Mouse (Mus musculus) neural tube, embryonic 10.5 days (tissue): ENCODE measurements around the gene Prokr1.
"Not testable (repeated sequence)": the region's sequence is repeated elsewhere in the genome, so short reads cannot be mapped to it uniquely, and the experiment has no call there.

Experiments
- DNase-seq: peaks from one replicate; pipeline ENCODE4 v3.0.0-alpha.2; 2017; ENCODE audit warnings: low spot score; ENCODE audit errors: extremely low spot score

The Prokr1 gene

DNA sequence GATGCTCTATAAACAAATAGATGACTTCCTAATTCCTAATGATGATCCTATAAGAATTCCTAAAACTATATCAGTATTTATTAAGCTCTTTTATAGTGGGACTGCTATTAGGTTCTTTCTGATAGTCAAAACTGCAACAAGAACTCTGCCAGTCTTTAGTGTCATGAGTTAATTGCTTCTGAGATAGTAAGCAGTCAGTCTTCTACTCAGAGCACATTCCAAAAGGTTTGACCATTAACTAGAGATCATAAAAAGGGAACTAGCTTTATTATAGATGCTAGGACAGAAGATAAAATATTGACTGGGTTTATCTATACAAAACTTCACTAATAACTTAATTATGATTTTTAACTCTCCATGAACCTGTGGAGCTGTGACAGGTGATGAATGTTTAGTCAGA lies 18.7 kb downstream of the Prokr1 start:
- not testable (repeated sequence) for DNase-seq

DNA sequence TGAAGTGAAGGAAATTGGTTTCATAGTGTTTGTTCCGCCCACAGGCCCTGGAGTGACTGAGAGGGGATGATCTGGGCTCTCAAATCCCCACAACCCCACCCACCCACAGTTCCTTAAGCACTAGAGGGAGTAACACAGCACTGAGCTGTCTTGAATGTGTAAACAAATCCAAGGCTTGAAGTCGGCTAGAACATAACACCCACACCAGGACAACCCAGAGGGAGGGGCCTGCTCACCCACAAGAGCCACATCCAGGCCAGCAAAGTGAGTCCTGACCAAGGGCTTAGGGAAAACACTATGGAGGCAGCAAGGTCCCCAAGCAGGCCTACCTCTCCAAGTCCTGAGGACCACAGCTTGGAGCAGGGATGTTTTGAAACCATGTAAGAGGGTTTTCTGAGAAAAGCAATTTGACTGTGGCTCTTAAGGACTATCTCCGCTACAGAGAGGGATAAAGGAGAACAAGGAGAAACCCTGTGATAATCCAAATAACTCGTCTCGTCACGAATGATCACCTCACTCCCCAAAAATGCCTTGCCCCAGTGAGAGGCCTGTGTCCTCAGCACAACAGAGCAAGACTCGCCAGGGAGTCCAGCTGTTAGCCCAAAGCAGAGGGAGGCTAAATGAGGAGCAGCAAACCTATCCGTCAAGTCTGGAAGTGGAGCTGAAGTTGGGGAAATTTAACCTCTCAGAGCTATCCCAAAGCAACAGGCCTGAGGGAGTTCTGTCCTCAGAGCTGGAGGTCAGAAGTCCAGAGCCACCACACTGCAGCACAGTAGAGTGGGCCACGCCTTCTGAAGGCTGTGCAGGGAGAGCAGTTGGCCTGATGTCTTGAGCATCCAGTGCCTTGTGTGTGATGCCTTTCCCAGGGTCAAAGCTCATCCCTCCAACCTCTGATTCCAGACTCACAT lies 22.6 kb downstream of the Prokr1 start:
- no peak for DNase-seq

DNA sequence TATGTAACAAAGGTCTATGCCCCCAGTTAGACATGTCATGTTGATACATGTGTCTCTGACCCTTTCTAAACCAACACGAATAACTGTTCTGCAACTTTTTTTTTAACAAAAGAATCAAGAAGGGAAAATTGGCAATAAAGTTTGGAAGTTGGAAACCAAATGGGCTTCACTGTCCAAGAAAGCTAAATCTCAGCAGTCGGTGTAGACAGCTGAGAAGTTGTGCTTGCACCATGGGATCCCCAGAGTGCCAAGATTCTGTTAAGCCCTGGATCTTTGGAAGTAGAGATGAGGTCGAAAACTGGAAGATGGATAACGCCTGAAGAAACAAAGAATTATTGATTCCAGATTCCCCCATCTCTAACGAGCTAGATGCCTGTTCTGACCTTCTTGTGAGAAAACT lies 25.4 kb downstream of the Prokr1 start:
- DNase-seq: no peak

DNA sequence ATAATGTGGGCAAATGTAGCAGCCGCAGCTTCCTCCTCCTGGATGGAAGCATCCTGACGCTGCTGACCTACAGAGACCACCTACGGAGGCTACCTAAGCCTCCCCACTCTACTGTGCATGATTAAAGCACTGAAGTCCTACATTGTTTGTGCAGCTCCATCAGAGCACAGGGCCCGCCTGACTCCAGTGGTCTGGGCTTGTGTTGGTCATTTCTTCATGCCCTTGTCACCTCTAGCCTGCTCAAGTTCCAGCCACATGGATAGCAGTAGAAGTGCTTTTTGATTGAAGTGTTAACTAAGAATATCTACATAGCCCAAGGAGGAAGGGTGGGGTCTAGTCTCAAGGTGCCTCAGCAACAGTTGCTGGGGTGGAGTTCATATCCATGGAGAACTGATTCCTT lies 26.2 kb downstream of the Prokr1 start:
- no peak for DNase-seq

DNA sequence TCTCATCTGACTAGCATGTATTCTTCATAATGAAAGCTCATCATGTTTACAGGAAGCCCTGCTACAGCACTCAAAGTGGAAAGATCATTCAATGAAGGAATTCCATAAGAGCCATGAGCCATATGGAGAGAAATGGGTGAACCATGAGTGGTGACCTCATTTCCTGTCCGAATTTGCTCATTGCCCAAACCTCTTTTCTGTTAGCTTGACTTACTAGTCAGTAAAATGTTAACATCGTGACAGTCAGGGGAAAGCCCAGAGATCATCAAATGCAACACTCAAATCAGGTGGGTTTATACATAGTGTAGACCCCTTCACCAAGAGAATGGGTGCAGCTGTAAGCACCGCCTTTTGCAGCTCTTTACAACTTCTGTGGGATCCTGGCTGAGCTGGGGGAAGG lies 36.8 kb downstream of the Prokr1 start:
- DNase-seq: no peak

DNA sequence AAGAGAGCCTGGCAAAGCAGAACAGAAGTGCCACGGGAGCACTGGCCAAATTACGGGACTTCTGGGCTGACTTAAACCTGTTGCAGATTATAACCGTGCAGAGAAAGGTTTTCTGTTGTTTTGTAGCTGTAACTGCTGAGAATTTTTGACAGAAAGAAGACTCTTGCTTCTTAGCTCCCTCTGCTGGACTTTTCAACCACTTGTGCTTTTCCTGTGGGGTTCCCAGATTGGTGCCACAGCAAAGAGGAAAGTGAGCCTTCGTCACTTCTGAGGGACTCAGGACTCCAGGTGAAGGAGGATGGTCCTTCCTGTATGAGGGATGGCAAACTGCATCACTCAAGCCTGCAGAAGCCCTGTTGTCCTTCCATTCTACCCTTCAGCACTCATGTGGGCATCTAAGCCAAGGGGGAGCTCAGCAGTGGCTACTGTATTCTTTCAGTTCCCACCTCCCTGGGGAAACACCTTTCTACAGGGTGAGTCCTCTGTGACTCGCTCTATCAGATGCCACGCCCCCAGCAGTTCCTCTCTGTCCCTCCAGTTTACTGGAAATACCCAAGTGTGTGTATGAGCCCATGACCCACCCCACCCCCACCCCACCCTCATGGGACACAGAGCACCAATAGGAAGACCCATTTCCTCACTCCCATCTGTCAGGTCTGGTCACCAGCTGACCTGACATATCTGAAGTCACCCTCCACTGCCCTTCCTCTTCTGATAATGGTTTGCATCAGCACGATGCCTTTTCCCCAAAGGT lies 38.3 kb downstream of the Prokr1 start:
- DNase-seq: no peak

DNA sequence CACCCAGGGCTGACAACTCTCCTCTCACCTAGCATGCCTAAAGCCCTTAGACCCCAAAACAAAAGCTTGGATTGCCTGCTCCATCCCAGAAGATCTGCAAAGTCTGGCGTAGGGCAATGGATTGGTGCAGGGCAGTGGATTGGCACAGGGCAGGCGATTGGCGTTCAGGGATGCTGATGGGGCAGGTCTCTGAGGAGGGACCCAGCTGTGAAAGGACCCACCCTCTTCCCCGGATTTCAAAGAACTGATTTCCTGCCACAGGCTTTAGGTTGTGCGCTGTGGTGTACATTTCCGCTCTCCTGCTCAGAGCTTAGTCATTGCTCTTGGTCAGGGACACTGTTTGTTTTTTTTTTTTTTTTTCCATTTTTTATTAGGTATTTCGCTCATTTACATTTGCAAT lies 42.7 kb downstream of the Prokr1 start:
- no peak for DNase-seq

DNA sequence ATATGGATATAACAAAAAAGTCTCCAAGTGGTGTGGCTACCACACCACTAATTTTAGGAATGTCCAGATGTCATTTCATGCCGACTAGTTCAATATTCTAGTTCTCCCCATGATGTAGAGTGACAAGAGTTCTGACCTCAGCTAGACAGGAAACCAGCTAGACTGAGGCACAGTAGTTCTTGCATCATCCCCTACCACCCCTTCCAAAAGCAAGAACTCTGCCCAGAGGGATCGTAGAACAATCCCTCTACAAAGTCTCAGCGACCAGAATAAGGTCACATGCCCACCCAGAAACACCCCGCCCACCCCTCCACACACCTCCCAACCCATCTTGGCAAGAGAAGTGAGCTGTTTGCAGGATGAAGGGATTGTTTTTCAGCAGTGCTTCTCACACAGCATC lies 43.1 kb downstream of the Prokr1 start:
- DNase-seq: no peak

DNA sequence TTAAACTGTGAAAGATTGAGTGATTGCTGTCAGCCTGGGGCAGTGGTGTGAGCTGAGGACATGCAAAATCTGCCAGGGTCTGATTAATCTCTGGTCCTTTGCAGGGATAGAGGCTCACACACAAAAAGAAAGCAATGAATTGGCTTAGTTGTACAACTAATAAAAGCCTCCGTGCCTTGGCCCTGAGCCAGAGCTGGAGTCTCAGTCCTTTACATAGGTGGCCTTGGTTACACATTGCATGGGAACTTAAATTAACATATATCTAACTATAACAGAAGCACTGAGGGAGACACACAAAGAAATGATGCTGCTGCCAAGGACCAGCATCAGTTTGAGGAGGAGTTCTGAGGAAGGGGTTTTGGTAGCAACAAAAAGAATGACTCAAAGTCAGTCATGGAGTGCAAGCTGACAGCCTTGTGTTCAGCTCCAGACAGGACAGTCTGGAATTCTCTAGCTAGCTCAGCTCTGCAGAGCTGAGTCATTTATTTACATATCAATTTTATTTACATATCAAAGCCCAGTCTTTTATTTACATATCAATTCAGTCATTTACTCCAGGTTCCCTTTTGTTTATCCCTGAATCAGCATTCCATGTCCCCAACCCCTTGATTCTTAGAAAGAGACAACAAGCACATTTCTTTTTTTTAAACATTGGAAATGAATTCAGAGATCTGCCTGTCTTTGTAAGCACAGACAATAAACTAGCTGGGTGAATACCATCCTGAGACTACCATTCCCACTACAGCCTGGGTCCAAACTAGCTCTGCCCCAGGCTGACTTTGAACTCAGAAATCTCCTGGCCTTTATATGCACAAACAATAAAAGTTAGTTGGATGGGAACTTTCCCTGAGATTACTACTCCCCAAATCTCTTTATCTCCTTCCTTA lies 45.0 kb downstream of the Prokr1 start:
- no peak for DNase-seq

DNA sequence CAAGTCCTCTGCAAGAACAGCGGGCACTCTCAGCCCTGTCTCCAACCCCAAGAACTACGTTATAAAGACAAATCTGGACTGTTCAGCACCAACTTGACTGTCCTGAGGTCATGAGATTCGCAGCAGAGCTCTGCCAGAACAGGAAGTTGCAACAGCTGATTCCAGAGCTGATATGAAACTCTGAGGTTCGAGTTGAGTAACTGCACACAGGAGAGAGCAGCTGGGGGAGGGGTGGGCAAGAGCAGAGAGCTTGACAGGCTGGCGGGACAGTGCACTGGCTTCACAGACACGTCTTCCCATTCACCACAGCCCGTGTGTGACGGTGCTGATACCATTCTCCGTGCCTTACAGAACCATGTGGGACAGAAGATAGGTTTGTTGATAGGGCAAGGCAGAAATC lies 48.5 kb downstream of the Prokr1 start:
- DNase-seq: no peak

DNA sequence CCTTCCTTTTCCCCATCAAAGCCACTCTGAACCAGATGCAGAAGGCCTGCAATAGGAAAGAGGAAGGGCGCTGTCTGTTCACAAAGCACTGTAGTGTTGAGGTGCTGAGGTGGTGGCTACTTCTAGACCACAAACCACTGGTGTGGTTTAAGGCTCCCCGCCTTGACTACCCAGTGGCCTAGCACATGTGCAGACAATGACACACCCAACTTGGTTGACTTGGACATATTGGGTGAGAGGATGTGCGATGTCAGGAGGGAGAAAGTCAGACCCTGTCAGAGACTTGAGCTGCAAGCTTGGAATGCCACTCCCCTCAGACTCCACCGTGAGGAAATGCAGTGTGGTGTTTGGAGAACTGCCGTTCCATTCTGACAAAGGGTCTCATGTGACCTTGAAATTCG lies 49.4 kb downstream of the Prokr1 start:
- no peak for DNase-seq

DNA sequence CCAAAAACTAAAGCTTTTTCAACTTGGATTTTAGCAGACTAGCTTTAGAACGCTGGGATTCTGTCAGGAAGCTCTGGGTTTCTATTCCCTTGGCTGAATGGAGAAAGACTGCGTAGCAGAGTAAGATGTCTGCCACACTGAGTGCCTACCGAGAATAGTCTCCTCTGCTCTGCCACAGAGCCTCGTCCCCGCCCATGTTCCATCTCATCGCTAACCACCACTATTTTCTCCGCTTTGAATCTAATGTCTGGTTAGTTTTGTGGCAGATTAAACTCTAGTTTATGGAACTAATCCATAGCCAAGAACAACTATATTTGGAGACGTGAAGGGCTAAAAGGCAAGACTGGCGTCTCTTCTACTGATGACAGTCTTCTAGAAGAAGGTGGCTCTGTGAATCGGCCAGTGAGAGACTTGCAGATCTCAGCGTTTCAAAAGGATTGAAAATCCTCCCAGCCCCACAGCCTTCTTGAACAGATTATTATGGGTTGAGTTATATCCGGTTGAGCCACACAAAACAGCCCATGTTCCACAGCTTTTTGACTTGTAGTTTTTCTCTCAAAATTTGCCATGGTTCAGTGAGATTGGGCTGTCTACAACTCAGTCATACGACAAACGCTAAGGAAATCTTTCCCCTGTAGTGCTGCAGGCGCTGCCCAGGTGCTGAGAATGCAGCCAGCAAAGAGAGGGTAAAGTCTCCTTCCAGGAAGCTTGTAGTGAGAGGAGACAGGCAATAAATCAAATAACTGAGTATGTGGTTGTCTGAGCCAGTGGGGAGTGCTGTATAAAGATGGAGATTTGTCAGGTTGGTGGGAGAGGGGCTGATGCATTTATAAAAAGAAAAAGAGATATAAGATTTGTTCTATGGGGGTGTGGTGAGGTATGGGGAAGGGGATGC lies 51.9 kb downstream of the Prokr1 start:
- DNase-seq: no peak

DNA sequence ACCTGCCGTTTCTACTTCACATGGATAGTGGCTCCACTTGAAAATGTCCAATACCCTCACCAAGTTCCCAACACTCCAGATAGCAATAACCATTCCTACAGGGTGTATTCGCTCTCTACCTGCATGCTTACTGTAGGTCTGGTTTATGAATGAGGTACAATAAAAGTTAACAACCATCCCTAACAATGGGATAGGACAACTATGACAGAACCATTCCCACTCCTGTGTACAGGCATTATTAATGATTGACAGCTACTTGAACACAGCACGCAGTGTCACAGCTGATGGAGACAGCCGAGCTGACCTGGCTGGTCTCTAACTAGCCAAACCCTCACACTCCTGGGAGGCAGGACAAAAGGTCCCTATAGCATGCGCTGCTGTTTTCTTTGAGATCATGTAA lies 52.9 kb downstream of the Prokr1 start:
- no peak for DNase-seq

DNA sequence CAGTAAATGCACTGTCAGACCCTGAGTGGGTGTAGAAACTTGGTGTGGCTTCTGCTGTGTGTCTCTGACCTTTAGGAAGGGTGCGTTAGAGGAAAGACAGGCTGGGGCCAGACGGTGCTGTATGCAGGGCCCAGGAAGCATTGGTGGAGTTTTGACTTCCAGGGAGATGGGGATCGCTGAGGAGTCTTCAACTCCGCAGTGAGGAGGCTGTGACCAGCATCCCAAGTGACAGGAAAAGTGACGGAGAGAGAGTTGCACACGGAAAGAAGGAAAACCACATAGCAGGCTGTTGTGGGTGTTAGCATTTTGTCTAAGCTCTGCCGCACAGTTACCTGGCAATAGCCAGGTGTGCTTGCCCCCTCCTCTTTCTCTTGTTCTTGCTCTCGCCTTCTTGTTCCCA lies 54.3 kb downstream of the Prokr1 start:
- no peak for DNase-seq

DNA sequence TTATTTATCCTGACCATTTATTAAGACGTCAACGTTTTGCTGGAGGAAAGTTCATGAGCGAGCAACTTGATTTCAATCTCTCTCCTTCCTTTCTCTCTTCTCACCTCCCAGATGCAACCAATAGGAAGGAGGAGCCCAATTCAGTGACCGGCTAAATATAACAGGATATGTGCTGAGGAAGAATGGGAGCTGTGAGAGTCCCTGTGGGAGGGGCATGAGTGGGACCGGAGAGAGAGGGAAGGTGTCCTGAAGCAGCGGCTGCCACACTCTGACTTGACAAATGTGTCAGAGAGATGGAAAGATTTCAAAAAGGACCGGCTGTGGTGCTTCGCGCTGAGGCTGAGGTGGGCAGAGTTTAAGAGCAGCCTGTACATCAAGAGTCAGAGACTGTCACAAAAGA lies 54.9 kb downstream of the Prokr1 start:
- DNase-seq: no peak

DNA sequence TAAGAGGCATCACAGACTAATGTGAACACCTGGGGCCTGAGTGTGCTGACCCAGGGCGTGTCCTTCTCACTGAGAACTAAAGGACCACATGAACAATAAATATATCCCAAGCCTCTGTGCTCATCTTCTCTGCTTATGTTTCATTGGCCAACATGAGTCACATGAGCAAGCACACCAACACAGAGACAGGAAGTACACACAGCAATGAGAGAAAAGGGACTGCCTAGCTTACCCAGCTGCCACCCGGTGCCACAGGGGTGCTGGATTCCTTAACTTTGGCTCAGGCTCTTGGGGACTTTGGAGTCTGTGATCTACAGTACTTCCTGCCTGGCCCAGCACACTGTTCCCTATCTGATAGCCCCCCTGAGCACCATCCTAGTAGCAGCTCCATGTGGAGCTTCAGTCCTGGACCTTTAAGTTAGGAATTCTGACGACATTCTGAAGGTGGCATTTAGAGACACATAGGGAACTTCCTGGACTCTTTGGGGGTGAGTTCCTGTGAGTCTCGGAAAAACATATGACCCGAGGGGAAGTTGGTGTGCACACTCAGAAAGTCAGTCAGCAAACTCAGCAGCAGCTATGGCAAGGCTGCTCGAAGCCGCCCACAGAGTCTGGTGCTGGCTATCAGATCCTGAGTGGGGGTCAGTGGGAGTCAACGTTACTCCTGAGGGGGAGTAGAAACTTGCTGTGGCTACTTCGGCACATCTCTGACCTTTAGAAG lies 55.5 kb downstream of the Prokr1 start:
- no peak for DNase-seq

DNA sequence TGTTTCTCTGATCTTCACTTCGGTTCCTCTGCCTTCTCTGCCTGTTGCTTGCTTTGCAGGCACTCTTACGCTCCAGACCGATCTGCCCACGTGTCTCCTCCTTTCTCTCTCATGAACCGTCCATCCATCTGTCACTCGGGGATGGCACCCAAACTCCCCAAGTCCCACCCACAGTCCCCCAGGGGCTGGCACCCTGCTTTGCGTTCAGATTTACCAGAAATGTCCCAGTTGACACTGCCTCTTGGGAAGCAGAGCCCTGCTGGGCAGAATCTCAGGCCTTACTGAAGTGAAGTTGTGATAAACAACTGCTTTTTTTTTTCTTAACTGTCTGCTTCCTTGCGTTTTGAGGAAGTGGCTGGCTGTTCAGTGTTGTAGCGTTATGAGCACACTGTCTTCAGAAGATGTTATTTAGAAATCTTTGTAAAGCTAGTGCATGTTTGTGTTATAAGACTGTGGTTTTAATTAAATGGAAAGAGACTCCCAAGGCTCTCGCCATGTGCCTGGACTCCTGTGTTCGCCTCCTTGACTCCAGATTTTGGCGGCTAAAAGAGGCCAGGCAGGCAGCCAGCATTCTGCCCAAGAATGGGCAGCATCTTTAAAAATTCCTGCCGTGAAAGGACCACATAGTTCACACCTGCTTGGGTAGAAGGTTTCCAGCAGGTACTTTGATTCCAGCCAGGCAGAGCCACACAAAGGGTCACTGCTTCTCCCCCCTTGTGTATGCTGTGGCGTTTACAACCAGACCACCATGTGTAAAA lies 57.4 kb downstream of the Prokr1 start, which contains the start of gene Arhgap25:
TSS of gene Arhgap25 (minus strand) at position 307 of the 758 bp plus-strand sequence.
- no peak for DNase-seq

DNA sequence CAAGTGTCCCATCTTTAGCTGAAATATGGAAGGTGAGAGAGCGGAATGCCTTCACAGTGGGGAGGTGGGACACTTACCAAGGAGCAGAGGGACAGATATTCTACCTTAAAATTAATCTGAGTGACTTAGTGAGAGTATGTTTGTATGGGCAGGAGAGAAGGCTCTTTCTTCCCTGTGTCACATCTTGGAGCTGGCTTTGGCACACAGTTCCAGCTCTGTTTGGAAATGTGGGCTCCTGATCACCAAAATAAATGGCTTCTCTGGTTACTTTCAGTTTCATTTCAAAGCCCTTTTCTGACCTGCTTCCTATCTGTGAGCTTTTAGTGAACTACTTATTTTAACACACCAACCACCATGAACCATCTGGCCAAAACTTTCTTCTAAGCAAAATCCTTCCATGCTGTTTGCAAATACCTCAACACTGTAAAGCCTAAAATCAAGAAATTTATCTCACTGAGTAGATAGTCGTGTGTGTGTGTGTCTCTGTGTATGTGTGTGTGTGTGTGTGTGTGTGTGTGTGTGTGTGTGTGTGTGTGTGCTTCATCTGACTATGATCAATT lies 59.0 kb downstream of the Prokr1 start:
- no peak for DNase-seq

DNA sequence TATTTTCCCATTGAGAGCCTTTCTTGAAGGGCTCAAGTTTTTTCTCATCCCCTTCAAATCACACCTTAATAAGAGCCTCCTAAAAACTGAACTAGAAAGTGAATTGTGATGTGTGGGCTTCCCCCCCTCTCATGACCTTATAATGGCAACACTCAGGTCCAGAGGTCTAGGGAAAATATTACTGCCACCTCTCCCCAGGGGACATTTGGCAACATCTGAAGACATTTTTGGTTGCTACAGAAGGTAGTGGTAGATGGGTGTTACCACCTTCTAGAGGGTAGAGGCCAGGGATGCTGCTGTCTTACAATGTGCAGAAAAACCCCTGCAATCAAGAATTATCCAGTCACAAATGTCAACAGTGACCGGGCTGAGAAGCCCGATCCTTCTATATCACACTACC lies 60.2 kb downstream of the Prokr1 start:
- no peak for DNase-seq
